Mouse (Mus musculus) thymus, adult 2 months (tissue): Measurements from ENCODE around the gene Hamp. TPM values are rescaled to one million over a fixed set of nuclear protein-coding genes. Genes with fewer than 3 reads are reported as not detected.
A peak's percentile ranks its signal among the peaks of the same experiment; 100 is the strongest.

Source experiments
- DNase-seq: peaks from one replicate; pipeline ENCODE4 v3.0.0; 2021
- H3K27ac ChIP-seq: fragments of 200-500 bp; 2 replicates; pipeline ENCODE4 v1.5.1; 2012; ENCODE audit warnings: low read length, control low read depth; ENCODE audit not compliant: control insufficient read depth, insufficient read depth
- H3K27me3 ChIP-seq: fragments of 200-500 bp; 2 replicates; pipeline ENCODE4 v1.6.1; 2012; ENCODE audit warnings: mild to moderate bottlenecking, low read length, moderate library complexity, mixed read lengths; ENCODE audit not compliant: control insufficient read depth, insufficient read depth
- H3K36me3 ChIP-seq: fragments of 200-500 bp; 2 replicates; pipeline ENCODE4 v1.6.1; 2012; ENCODE audit warnings: mild to moderate bottlenecking, low read length, moderate library complexity; ENCODE audit not compliant: control insufficient read depth, insufficient read depth
- H3K4me1 ChIP-seq: fragments of 200-500 bp; replicated peaks from 2 replicates; pipeline ENCODE4 v1.6.1; 2012; ENCODE audit warnings: low read length; ENCODE audit not compliant: control insufficient read depth, insufficient read depth
- H3K4me3 ChIP-seq: fragments of 200-500 bp; 2 replicates; pipeline ENCODE4 v1.5.1; 2012; ENCODE audit warnings: mild to moderate bottlenecking, low read length, control low read depth, moderate library complexity; ENCODE audit not compliant: control insufficient read depth, insufficient read depth
- CTCF ChIP-seq: fragments of 200-500 bp; IDR thresholded peaks from 2 replicates; pipeline ENCODE4 v1.5.1; 2012; ENCODE audit warnings: mild to moderate bottlenecking, control low read depth, low read length, moderate library complexity, borderline replicate concordance; ENCODE audit not compliant: control insufficient read depth, poor library complexity, insufficient read depth; ENCODE audit errors: extremely low read depth
- POLR2A ChIP-seq: fragments of 200-500 bp; IDR thresholded peaks from 2 replicates; pipeline ENCODE4 v1.6.1; 2012; ENCODE audit warnings: mild to moderate bottlenecking, low read length, control low read depth, moderate library complexity; ENCODE audit not compliant: control insufficient read depth, poor library complexity, insufficient read depth; ENCODE audit errors: extremely low read depth
- WGBS: fragments of 180-500 bp; shearing (Covaris S2); methylation state at CpG from one replicate; pipeline ENCODE4 v1.1.7; 2018; 5-methylcytosine and 5-hydroxymethylcytosine counted together
- polyA plus RNA-seq: library from polyadenylated mRNA; depleted of rRNA; stranded (reverse); fragments of >200 nt; gene quantifications from 2 replicates; pipeline ENCODE4 v1.2.3, GENCODE M21; 2012; rRNA removed

Hamp gene
- polyA plus RNA-seq, 1 experiment = 23.6 TPM

DNA sequence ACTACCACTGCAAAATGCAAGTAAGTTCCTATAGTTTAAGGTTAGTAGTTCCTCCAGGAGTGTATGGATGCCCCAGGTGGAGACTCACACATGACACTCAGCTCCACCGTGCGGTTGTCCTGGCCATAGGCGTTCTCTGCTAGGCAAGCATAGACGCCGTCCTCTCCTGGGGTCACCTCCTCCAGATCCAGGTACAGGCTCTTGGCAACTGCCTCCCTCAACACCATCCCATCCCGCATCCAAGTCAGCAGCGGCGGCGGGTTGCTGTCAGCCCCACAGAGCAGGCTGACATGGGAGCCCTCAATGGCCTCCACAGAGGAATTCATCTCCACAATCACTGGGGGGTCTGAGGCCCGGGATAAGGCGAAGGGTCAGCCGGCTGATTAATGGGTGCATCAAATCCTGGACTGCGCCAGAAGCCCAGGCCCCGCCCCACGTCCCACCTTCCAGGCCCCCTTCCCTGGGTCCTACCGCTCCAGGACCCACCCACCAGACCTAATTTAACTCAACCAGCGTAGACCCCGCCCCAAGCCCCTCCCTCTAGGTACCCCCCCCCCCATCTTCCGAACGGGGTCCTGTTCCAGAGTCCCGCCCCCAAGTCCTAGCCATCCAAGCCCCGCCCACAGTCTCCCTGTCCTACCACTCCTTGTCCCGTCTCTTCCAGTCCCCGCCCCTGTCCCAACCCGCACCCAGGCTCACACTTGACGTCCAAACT, 35.4 kb downstream of the Hamp start:
- 16% methylated on average over 26 of the region's 26 CpGs for WGBS
- TF ChIP-seq POLR2A (no peak), CTCF (no peak)
- no peak for DNase-seq
- Histone ChIP-seq H3K4me3 (no peak overlapping the region), H3K27ac (no peak overlapping the region), H3K27me3 (no peaks in the 10 kb centered on the region; the same call in 1 of the 2 replicates), H3K4me1 (peaks cover 14% of the 10 kb centered on the region), H3K36me3 (no peaks in the 10 kb centered on the region)

DNA sequence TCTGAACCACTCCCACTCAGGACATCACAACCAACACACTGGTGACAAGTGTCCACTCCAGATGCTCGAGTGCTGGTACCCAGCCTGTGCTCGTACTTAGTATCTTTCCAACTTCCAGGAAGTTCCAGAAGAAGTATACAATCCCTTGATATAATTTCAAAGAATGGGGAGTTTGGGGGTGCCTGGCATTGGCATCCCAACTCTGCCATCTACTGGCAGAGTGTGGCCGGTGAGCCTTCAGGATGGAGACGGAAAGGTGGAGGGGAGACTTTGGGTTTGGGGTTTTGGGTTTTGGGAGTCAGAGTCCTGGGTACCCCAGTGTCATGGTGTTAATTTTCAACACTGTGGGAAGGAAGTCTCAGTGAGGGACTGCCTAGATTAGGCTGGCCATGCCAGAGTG, 39.8 kb downstream of the Hamp start:
- 32% methylated on average over 4 of the region's 4 CpGs for WGBS
- peak; percentile 9 for DNase-seq
- peaks cover 3% of the 10 kb centered on the region for H3K4me1 ChIP-seq
- H3K27me3 ChIP-seq = no peaks in the 10 kb centered on the region; the same call in 1 of the 2 replicates
- no peaks in the 10 kb centered on the region for H3K36me3 ChIP-seq
- no peak overlapping the region for H3K27ac ChIP-seq
- no peak overlapping the region for H3K4me3 ChIP-seq
- no peak for TF ChIP-seq CTCF
- no peak for TF ChIP-seq POLR2A

DNA sequence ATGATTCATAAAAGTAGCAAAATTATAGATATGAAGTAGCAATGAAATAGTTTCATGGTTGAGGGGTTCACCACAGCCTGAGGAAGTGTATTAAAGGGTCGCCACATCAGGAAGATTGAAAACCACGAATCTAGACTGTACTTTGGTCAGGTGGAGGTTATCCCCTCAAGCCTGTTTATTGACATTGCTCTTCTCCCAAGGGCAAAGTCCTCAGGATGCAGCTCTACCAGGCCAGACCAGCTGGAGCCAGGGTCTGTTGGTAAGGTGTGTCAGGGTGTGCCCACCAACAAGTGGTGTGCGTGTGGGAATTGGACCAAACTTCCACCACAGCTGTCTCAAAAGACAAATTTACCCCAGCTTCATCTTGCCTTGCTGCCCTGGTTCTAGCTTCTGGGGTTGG, 48.6 kb downstream of the Hamp start:
- 33% methylated on average over 3 of the region's 3 CpGs for WGBS
- H3K4me1 ChIP-seq = peaks cover 5% of the 10 kb centered on the region
- H3K27ac ChIP-seq = no peak overlapping the region
- no peak overlapping the region for H3K4me3 ChIP-seq
- no peaks in the 10 kb centered on the region for H3K27me3 ChIP-seq
- DNase-seq = no peak
- TF ChIP-seq POLR2A (no peak), CTCF (no peak)
- H3K36me3 ChIP-seq = no peaks in the 10 kb centered on the region

DNA sequence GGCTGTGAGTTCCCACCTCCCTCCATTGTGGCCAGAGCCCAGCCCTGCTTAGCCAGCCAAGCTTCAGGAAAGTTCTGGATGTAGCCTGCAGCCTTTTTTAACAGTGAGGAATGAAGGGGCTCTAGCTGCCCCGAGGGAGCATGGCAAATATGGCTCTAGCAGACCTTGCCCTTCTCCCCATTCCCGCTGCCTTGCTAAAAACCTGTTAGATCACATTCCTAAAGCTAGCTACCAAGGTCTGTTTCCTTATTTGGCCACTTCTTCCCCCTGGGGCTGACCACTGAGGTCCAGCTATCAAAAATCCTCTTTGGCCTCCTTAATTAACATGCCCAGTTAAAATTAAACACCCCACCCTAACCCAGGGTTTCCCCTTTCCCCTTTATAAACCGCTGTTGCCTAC, 51.3 kb downstream of the Hamp start:
- TF ChIP-seq POLR2A (no peak), CTCF (no peak)
- H3K4me3 ChIP-seq = no peak overlapping the region
- no peak for DNase-seq
- no peaks in the 10 kb centered on the region for H3K27me3 ChIP-seq
- no peak overlapping the region for H3K27ac ChIP-seq
- 85% methylated on average over 3 of the region's 3 CpGs for WGBS
- H3K36me3 ChIP-seq = no peaks in the 10 kb centered on the region
- H3K4me1 ChIP-seq = peaks cover 9% of the 10 kb centered on the region

Other genes with a start within 250 kb of the Hamp start
- 0.28 and 0.82 TPM in 2 replicates for gene 2200002J24Rik, start 245.1 kb downstream of the Hamp start, polyA plus RNA-seq
- gene Atp4a, start 231.8 kb downstream of the Hamp start, polyA plus RNA-seq = 2.7 and 3.8 TPM in 2 replicates
- gene Tmem147, start 214.5 kb downstream of the Hamp start, polyA plus RNA-seq = 161 and 204 TPM in 2 replicates
- gene Gapdhs, start 200.4 kb downstream of the Hamp start, polyA plus RNA-seq = 0.11 and 1.1 TPM in 2 replicates
- gene Sbsn, start 192.6 kb downstream of the Hamp start, polyA plus RNA-seq = 3.4 and 4.1 TPM in 2 replicates
- 26.3 and 35.6 TPM in 2 replicates for gene Dmkn, start 180.3 kb downstream of the Hamp start, polyA plus RNA-seq
- gene Krtdap, start 156.1 kb downstream of the Hamp start, polyA plus RNA-seq = 11.9 and 18.3 TPM in 2 replicates
- 3.2 and 3.5 TPM in 2 replicates for gene Ffar2, start 120.3 kb downstream of the Hamp start, polyA plus RNA-seq
- 0.13 TPM in 1 of 2 replicates, not detected in the other for gene Ffar3, start 87.9 kb downstream of the Hamp start, polyA plus RNA-seq
- 0.50 and 0.60 TPM in 2 replicates for gene Ffar1, start 82.5 kb downstream of the Hamp start, polyA plus RNA-seq
- gene Cd22, start 63.7 kb downstream of the Hamp start, polyA plus RNA-seq = 8.5 and 8.9 TPM in 2 replicates
- 1.8 and 2.0 TPM in 2 replicates for gene Mag, start 29.2 kb downstream of the Hamp start, polyA plus RNA-seq
- gene Hamp2, start 19.4 kb downstream of the Hamp start, polyA plus RNA-seq = 2.2 and 12.5 TPM in 2 replicates
- gene Usf2, start 12.8 kb upstream of the Hamp start, polyA plus RNA-seq = 288 and 342 TPM in 2 replicates
- gene Lsr, start 29.4 kb upstream of the Hamp start, polyA plus RNA-seq = 27.6 and 34.6 TPM in 2 replicates
- 1.00 and 1.2 TPM in 2 replicates for gene Fam187b, start 29.8 kb upstream of the Hamp start, polyA plus RNA-seq
- gene Fxyd5, start 98.4 kb upstream of the Hamp start, polyA plus RNA-seq = 247 and 283 TPM in 2 replicates
- 1.4 and 2.2 TPM in 2 replicates for gene Fxyd7, start 107.4 kb upstream of the Hamp start, polyA plus RNA-seq
- gene Fxyd1, start 113.2 kb upstream of the Hamp start, polyA plus RNA-seq = 46.4 and 107 TPM in 2 replicates
- gene Lgi4, start 115.3 kb upstream of the Hamp start, polyA plus RNA-seq = 1.1 and 1.8 TPM in 2 replicates
- 23.5 and 34.7 TPM in 2 replicates for gene Fxyd3, start 132.7 kb upstream of the Hamp start, polyA plus RNA-seq
- 7.0 and 8.2 TPM in 2 replicates for gene Hpn, start 171.3 kb upstream of the Hamp start, polyA plus RNA-seq
- 18.7 and 21.2 TPM in 2 replicates for gene Scn1b, start 183.0 kb upstream of the Hamp start, polyA plus RNA-seq
- 681 and 790 TPM in 2 replicates for gene Gramd1a, start 211.9 kb upstream of the Hamp start, polyA plus RNA-seq